Mouse (Mus musculus) embryo, embryonic 9.5 days (tissue): Measurements from ENCODE around the gene Ogt.

Experiments
- DNase-seq: peaks from one replicate; pipeline ENCODE4 v3.0.0-alpha.2; 2017; ENCODE audit errors: extremely low spot score

Ogt gene

DNA sequence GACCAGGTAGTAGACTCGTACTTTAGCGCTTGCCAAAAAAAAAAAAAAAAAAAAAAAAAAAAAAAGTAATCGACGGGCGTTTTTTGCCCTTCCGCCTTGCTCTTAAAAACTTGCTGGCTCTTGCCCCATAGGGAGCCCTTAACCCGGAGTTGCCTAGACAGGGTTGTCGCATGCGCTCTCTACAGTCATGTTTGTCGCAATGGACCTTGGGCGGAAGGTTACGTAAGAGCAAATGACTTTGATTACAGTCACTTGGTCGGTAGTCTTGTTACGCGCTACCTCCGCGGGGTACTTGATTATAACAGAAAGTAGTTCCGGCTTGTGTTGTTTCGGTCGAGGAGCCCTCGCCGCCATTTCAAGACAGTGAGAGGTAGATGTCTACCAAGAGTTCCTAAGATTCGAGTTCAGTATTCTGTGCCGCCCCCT is at the start of gene Ogt:
Gene Ogt (plus strand): TSS at position 320 of the 426 bp plus-strand sequence.
- peak; percentile 85 for DNase-seq

DNA sequence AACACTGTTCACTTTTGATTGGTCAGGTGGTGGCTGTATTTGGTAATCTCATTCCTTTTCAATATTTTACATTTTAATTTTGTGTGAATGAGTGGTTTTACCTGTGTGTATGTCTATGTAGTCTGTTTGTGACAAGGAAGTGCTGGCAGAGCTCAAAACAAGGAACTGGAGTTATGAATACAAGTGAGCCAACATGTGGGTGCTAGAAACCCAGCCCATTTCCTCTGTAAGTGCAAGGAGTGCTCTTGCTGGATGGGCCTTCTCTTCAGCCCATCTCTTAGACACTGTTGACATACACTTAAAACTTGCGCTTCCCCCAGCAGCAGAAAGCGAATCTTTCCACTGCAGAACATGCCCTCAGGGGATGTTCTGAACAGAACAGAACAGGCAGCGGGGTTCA is 23.7 kb upstream of the Ogt start:
- DNase-seq: no peak

DNA sequence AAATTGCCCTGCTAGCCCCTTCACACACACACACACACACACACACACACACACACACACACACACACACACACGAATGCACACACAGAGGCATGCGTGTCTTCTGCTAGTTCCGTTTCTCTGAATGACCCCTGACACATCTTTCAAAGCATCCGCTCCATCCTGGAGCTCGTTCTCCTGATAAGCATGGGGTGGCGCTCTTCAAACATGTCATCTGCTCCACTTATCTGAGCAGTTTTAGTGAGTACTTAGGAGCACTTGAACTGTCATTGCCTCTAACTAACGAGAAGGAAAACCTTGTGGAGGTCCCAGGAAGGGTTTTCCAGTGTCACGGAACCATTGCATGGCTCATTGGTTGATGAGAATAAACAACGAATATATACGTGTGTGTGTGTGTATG is 22.0 kb upstream of the Ogt start:
- DNase-seq: no peak

DNA sequence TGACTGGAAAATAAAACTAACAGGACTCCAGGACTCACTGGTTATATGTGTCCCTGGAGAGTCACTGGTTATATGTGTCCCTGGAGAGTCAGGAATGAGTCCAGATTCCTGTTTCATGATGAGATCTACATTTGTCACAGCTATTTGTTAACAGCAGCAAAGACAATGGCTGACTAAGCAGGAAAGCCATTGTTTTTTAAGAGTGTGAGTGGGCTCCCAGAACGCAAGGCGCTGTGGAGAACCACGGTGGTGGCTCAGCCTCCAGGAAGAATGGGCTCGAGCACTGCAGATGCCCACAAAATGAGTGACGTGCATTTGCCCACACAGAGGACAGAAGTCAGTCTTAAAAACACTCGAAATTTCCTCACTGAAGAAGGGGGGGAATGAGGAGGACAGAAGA is 19.5 kb upstream of the Ogt start:
- DNase-seq: no peak

DNA sequence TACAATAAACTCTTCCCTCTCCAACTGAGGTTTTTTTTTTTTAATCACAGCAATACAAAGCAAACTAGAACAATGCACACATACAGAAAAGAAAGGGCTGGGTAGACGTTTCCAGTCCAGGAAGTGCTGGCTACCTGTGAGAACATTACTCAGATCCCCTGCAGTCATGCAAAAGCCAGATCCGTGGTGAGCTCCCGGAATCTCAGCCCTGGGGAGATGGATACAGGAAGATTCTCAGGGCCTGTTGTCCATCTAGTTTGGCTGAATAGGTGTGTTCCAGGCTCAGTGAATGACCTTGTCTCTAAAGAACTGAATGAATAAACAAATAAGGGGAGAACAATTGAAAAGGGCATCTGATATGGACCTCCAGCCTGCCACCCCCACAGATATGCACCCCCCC is 17.3 kb upstream of the Ogt start:
- no peak for DNase-seq

DNA sequence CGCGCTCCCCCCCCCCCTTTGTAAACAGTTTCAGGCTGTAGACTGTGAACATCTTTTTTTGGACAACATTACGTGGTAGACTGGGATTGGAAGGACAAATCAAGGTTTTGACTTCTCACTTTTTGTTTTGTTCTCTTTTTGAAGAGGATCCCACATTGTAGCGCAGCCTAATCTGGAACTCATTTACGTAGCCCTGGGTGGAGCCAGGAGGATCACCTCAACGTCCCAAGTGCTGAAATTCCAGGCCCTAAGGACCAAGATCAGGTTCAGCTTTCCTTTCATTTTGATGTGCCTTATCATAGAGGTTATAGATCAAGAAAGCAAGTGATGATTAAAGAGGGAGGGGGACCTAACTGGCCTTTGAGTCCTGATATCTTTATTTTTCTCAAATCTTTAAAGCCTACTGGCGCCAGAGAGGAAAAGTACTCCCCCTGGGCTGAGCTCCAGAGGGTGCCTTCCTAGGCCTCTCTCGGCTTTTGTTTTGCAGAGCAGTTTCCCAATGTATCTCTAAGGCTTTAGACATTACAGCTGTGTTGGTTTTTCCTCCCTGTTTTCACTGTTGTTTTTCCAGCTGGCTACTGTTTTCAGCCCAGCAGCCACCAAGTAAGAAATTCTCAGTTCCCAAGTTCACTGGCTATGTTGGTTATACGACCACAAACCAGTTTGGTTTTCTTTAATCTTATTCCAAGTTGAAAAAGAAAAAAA is 2.9 kb upstream of the Ogt start:
- peak; percentile 4 for DNase-seq

DNA sequence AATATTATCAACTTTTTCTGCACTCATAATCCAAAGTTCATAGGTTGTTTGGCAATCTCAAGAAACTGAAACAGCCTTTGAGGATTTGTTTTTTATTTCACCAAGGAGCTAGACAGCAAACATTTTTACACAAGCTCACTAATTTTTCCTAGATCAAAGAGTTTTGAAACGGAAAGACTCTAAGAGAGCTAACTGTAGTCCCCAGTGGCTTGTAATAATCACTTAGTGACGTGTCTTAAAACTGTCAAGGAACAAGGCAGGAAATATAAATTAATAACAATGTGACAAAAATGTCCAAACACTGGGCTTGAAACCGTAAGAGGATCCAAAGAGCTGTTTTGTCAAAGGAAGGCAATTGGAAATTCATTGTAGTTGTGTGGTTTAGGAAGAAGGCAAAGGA is 1.0 kb upstream of the Ogt start:
- no peak for DNase-seq

DNA sequence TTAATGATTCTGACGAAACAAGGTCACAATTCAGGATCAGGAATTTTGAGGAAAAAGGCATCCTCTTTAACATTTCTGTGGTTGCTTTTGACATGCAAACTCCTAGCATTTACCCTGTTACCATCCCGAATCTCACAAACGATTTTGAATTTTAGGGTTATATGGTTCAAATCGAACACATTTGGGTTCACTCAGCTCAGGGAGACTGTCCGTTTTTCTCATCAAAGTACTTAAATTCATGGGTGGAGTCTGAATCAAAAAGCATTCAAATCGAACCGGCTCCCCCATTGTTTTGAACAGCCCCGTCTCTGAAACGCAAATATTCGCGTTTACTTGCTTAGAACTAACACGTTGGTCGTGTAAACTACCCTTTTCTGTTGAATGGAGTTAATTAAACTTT is 554 bp upstream of the Ogt start:
- peak; percentile 25 for DNase-seq

DNA sequence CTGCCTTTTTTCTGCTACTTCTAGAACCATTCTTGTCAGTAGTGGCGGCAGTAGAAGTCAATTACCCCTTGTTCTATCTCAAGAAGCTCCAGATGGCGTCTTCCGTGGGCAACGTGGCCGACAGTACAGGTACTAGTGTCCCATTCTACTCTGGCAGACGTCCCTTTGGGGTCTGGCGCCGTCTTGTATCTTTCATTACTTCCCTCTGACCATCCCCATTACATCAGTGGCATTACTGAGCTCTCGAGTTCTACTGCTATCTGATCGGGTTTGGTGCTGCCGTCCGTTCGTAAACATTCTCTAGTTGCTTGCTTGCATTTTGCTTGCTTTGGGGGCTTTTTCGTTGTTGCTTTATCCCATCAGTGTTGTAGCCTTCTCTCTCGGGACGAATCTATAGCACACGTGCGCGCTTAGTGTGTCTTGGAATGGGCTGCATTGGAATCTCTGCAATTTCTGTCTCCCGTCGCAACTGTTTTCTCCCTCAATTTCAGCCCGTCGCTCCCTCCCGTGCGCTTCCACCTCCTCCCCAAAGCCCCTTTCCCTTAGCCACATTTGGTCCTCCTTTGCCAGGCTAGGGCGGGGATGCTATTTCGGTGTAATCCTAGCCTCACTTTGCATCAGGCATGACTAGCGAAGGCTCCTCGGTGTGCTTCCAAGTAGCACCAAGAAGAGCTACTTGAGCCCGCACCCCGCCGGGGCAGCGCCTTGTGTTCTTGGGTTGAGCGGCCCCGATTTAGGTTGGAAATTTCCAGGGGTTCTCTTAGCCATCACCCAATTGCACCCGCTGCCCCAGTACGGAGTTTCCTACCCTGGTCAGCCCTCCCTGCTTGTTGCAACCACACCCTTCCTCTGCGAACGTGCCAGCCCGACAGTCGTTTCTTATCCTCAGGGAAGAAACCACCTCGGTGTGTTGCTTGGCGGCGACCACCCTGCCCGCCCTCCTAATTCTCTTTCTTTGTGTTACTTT is 617 bp downstream of the Ogt start:
- peak; percentile 41 for DNase-seq

DNA sequence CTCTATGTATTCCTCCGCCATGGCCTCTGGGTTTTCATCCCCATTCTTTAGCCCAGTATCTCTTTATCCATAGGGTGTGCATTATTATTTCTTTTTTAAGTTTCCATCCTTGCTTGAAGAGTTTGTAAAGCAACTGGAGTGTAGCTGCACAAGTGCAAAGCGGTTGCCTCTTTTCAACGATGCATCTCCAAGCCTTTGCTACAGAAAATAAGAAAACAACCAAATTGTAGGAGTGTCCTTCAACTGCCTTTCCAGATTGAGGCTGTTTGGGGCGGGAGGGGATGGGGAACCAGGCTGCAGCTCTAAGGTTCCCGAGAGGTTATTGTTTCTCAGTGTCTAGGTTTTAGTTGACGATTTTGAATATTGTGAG is 1.3 kb downstream of the Ogt start:
- DNase-seq: no peak

DNA sequence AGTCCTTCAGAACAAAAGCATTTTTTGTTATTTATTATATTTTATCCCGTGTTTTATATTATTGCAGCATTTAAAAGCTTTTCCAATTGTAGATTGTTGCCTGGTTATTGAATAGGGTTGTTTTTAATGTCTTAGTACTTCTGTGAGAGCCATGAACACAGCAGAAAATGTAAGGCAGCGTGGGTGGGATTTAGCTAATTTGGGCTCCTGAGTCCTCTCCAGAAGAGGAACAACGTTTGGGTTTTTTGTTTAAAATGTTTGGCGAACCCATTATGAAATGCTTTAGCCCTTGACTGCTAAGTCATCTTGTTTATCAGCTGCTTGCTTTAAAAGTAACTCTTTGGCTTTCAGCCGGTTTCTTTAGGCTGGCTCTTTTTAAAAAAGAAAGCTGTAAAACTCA is 2.2 kb downstream of the Ogt start:
- no peak for DNase-seq

DNA sequence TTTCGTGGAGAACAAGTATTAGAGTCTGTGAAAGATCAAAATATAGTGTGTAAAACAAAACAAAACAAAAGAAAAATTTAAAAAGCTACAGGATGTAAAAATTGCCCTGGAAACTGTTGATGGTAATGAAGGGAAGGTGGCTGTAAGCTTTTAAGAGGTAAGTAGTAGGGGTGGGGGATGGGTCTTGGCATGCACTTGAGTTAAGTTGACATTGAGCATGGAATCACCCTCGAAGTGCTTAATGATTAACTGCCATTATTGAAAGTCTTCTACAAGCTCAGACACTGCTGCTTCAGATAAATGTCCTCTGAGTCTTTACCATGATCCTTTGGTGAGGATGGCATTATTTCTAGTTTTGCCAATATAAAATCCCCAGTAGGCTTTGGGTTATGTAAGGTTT is 5.4 kb downstream of the Ogt start:
- DNase-seq: no peak

DNA sequence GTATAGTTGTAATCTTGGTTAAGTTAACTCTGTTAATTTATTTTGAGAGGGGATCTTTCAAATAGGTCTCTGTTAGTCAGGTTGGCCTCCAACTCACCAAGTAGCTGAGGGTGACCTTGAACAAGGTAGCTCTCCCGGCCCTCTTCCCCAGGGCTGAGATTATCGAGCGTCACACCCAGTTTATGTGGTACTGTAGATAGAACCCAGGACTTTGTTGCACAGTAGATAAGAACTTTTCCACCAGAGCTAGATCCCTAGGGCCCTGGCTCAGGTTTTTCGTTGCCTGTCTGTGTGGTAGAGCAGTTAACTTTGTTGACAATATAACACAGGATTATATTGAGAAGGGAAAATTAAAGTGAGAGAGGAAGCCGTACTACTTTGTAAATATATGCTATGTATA is 6.8 kb downstream of the Ogt start:
- no peak for DNase-seq

DNA sequence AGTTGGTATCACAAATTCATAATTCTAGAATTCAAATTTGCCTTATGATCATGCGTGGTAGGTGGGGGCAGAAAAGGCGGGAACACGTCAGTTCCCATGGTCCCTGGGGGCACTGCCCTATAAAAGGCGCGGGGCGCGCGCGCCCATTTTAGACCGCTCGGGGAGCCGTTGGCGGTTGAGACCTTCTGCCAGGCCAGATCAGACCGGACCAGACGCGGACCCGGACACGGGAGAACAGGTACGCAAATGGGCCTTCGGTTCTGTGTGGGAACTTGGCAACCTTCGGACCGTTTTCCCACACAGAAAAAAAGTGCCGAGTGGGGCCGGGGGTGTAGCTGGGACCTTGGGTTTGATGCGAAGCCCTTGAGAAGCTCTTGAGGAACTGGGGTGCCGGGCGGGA is 55.8 kb downstream of the Ogt start:
- no peak for DNase-seq

DNA sequence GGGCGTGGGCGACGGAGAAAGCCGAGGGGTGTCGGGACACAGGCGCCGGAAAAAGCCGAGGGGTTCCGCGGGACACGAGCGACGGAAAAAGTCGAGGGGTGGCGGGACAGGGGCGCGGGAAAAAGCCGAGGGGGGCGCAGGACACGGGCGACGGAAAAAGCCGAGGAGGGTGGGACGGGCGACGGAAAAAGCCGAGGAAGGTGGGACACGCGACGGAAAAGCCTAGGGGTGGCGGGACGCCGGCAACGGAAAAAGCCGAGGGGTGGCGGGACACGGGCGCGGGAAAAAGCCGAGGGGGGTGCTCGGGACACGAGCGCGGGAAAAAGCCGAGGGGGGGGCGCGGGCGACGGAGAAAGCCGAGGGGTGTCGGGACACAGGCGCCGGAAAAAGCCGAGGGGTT is 57.7 kb downstream of the Ogt start:
- DNase-seq: no peak

DNA sequence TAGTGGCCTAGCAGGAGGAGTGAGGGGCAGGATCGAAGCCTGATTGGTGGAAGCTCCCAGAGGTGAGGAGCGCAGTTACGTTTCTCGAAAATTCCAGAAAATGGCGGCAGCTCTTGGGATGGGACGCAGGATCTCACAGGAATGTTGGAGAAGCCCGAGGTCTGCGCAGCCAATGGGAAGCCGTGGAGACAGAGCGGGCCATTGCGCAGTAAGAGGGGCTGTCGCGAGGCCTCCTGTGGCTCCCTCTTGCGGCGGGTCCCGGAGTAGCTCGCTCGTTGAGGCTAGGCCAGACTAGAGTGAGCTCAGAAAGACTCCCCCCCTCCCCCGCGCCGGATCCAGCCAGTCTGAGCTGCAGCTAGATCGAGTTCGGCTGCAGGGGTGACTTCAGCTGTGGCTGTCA is 58.4 kb downstream of the Ogt start:
- DNase-seq: no peak

DNA sequence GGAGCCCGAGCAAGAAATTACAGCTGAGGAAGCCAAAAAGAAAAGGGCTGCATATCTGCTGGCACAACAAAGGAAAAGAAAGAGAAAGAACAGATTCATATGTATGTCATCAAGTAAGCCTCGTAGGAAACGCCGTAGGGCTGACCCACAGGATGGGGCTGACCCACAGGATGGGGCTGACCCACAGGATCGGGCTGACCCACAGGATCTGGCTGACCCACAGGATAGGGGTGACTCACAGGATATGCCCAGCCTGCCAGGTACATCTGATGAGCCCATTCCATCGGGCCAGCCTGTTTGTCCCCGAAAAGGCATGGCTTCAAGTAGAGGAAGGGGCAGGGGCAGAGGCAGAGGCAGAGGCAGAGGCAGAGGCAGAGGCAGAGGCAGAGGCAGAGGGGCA is 65.3 kb downstream of the Ogt start:
- DNase-seq: no peak

DNA sequence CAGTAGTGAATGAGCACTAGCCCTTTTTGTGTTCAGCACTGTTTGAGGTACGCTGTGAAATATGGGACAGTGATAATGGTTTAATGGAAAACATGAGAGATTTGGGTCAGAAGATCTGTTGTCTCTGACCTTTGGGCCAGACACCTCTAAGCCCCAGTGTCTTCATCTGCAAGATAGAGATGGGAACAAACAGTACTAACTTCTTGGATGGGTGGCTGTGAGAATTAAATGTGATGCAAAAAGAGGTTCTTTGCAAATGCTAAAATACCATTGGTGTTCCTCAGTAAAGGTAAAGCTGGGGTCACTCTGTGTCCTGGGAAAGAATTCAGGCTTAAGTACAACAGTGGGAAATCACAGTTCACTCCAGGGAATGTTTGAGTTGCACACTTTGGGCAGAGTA is 80.5 kb downstream of the Ogt start:
- DNase-seq: no peak

DNA sequence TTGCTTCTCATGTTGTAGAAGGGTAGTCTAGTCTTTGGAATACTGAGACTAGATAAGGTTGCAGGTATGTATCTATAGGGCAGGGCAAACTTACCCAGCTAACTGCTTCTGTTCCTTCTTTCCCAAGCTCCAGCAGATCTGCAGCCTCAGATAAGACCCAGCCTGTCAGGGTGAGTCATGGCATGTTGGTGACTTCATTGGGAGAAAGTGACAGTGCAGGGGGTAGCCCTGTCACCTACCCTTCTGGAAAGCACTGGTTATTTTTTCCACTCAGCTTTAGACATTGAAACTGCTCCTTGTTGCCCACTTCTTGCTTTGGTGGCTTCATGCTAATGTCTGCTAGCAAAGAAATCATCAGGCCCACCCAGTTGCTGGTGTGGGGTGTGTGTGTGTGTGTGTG is 90.2 kb downstream of the Ogt start:
- no peak for DNase-seq

DNA sequence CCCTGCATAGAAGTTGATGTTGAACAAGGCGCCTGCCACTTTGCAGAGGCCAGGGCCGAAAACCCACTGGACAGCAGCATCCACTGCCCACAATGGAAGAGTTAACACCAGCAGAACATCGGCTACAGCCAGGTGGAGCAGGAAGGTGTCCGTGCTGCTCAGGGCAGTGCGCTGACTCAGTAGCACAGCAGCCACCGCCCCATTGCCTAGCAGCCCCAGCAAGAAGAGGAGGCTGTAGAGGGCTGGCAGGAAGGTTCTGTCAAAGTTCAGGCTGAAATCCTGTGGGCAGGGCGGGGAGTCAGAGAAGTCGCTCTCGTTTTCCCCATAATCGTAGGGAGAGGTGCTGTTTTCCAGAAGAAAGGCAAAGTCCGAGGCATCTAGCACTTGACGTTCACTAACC is 92.8 kb downstream of the Ogt start:
- DNase-seq: no peak

DNA sequence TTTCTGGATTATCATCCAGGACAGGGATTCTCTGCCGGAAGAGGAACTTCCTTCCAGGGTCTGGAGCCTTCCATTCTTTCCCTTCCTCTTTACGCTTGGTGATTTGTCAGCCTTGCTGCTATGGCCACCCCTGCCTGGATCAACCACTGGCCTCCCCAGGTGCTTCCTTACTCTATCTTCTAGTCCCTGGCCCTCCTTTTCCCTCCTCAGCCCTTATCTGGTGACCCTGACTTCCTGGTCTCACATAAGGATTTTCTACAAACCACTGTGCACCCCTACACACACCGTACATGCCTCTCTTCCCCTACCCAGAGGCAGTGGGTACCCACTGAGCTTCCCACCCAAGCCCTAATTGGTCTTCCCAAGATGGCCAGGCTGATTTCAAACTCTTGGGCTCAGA is 93.4 kb downstream of the Ogt start:
- no peak for DNase-seq

DNA sequence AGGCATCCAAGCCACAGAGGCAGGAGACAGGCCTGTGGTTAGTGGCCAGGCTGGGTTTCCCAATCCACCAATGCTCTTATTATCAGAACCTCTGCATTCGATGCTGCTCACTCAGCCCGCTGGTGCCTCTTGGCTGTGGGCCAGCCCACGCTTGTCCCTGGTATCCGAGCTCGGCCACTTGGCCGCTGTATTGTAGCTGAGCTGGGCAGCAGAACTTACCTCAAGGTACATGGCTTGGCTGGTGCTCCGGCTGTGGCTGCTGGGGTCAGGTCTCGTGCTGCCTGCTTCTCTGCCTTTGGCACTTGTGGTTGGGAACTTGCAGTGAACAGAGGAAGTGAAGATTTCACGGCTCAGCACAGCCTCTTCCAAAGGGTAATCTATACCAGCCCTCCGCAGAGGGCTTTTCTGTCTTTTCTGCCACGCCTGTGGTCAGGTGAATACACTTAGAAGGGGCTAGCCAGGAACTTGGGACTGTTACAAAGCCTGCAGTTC is 94.0 kb downstream of the Ogt start, which contains the start of gene Cxcr3:
Gene Cxcr3 (minus strand): TSS at position 442 of the 492 bp plus-strand sequence.
- DNase-seq: no peak
